Mouse (Mus musculus) hindbrain, embryonic 12.5 days (tissue): ENCODE results near the gene Tspan32. TPM values are rescaled to one million over a fixed set of nuclear protein-coding genes. Genes with fewer than 3 reads are reported as not detected.

Experiments used
- ATAC-seq: fragments of 200-750 bp; cut with Nextera tagmentation; 2 replicates; pipeline ENCODE4 v1.8.0; 2017; ENCODE audit warnings: moderate TSS enrichment; ENCODE audit not compliant: low FRiP score
- H3K27ac ChIP-seq: fragments of 300-500 bp; sonication (generic); 2 replicates; pipeline ENCODE4 v1.5.1; 2016; ENCODE audit warnings: mild to moderate bottlenecking
- H3K27me3 ChIP-seq: fragments of 300-500 bp; sonication (generic); 2 replicates; pipeline ENCODE4 v1.6.1; 2016; ENCODE audit warnings: mild to moderate bottlenecking
- H3K36me3 ChIP-seq: fragments of 300-500 bp; sonication (generic); 2 replicates; pipeline ENCODE4 v1.6.1; 2016; ENCODE audit warnings: mild to moderate bottlenecking
- H3K4me1 ChIP-seq: fragments of 300-500 bp; sonication (generic); 2 replicates; pipeline ENCODE4 v1.6.1; 2016
- H3K4me2 ChIP-seq: fragments of 300-500 bp; sonication (generic); replicated peaks from 2 replicates; pipeline ENCODE4 v1.6.1; 2016; ENCODE audit warnings: mild to moderate bottlenecking
- H3K4me3 ChIP-seq: fragments of 300-500 bp; sonication (generic); 2 replicates; pipeline ENCODE4 v1.5.1; 2016; ENCODE audit warnings: mild to moderate bottlenecking
- H3K9ac ChIP-seq: fragments of 300-500 bp; sonication (generic); 2 replicates; pipeline ENCODE4 v1.6.1; 2016; ENCODE audit warnings: mild to moderate bottlenecking, moderate library complexity
- H3K9me3 ChIP-seq: fragments of 300-500 bp; sonication (generic); replicated peaks from 2 replicates; pipeline ENCODE4 v1.6.1; 2016; ENCODE audit warnings: mild to moderate bottlenecking
- WGBS: fragments of 180-500 bp; shearing (Covaris S2); methylation state at CpG from one replicate; pipeline ENCODE4 v1.1.7; 2016; 5-methylcytosine and 5-hydroxymethylcytosine counted together
- polyA plus RNA-seq: library from polyadenylated mRNA; unstranded; fragments of >200 nt; fragmentation: Nextera tagmentation; extraction: Ambion mirVana; gene quantifications from 2 replicates; pipeline ENCODE4 v1.2.1, GENCODE M21; 2016

Gene Tspan32
- polyA plus RNA-seq, 1 experiment from 2014 or later = 2.8 TPM

DNA sequence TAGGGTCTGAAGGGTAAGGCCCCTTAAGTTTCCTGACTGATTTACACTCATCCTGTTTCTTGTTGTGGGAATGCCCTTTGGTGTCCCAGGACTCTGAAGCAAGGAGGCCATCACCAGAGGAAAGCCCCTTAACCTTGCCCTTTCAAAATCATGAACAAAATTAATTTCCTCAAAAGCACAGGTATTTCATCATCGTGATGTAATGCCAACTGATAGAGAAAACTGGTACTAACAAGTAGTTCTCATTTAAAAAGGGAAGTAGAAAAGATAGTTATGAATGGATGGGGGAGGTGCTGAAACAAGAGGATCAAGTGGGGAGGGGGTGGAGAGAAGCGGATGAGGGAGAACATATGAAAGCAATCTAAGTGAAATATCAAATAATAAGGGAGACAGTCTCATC is 18.7 kb downstream of the Tspan32 start:
- H3K9ac ChIP-seq = no peak overlapping the region
- no peaks in the 10 kb centered on the region for H3K27me3 ChIP-seq
- no peak overlapping the region for H3K27ac ChIP-seq
- no peaks in the 10 kb centered on the region for H3K9me3 ChIP-seq
- ATAC-seq = no peak
- H3K4me3 ChIP-seq = no peak overlapping the region
- no peaks in the 10 kb centered on the region for H3K4me1 ChIP-seq
- no peak overlapping the region for H3K4me2 ChIP-seq
- H3K36me3 ChIP-seq = no peaks in the 10 kb centered on the region
- WGBS = 85% methylated on average over 2 of the region's 2 CpGs

DNA sequence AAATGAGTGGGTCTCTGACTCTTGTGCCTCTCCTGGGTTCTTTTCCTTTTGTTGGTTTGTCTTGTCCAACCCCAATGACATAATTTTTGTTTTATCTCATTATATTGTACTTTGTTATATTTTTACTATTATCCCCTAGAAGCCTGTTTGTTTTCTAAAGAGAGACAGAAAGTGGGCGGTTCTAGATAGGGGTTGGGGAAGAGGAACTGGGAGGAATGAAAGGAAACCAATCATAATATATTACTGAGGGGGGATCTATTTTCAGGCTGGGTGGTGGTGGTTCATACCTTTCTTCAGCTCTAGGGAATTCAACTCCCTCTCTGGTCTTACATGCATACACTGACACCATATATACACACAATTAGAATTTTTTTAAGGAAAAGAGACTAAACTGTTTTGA is 19.4 kb downstream of the Tspan32 start:
- H3K9ac ChIP-seq = no peak overlapping the region

DNA sequence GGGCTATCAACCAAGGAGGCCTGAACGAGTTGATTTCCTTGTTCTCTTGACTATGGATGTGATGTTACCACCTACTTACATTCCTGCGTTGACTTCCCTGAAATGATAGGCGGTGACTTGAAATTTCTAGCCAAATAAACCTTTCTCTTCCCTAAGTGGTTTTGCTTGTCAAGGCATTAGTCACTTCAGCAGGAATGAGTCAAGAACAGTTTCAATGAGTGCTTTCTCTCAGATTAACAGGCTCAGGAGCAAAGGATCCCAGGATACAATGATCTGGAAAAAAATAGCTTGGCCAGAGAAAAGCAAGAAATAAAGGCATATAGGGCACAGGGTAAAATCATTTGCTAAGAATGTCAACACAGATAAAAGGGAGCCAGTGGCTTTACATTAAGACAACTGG is 20.6 kb downstream of the Tspan32 start:
- no peak overlapping the region for H3K4me3 ChIP-seq
- no peaks in the 10 kb centered on the region for H3K27me3 ChIP-seq
- no peak overlapping the region for H3K27ac ChIP-seq
- no peaks in the 10 kb centered on the region for H3K4me1 ChIP-seq
- WGBS = 93% methylated on average over 3 of the region's 3 CpGs
- ATAC-seq = no peak
- H3K9me3 ChIP-seq = no peaks in the 10 kb centered on the region
- no peaks in the 10 kb centered on the region for H3K36me3 ChIP-seq
- no peak overlapping the region for H3K9ac ChIP-seq
- no peak overlapping the region for H3K4me2 ChIP-seq

More for the DNA sequence above, 19.4 kb downstream of the Tspan32 start:
- 91% methylated on average over 1 of the region's 1 CpGs for WGBS
- Histone ChIP-seq H3K27me3 (no peaks in the 10 kb centered on the region), H3K4me1 (no peaks in the 10 kb centered on the region), H3K9me3 (no peaks in the 10 kb centered on the region), H3K4me3 (no peak overlapping the region), H3K4me2 (no peak overlapping the region), H3K27ac (no peak overlapping the region), H3K36me3 (no peaks in the 10 kb centered on the region)
- no peak for ATAC-seq

DNA sequence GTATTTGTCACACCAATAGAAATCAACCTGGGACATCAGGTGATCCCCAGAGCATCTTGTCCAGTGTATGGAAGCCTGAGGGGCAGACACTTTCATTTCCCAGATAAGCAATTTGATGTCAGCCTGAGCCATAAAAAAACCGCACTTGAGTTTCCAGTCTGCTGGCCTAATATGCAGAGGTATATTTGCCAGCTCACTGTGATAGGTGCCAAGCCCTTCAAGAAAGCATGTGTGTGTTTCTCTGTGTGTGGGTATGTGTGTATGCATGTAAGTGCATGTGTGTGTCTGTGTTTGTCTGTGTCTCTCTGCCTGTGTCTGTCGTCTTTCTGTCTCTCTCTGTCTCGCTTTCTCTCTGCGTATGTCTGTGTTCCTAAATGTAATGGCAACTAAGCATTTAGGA is 22.4 kb downstream of the Tspan32 start:
- no peaks in the 10 kb centered on the region for H3K9me3 ChIP-seq
- no peak overlapping the region for H3K9ac ChIP-seq
- 93% methylated on average over 4 of the region's 4 CpGs for WGBS
- no peaks in the 10 kb centered on the region for H3K27me3 ChIP-seq
- no peak for ATAC-seq
- no peak overlapping the region for H3K4me3 ChIP-seq
- H3K36me3 ChIP-seq = no peaks in the 10 kb centered on the region
- H3K4me1 ChIP-seq = no peaks in the 10 kb centered on the region
- H3K27ac ChIP-seq = no peak overlapping the region
- H3K4me2 ChIP-seq = no peak overlapping the region

DNA sequence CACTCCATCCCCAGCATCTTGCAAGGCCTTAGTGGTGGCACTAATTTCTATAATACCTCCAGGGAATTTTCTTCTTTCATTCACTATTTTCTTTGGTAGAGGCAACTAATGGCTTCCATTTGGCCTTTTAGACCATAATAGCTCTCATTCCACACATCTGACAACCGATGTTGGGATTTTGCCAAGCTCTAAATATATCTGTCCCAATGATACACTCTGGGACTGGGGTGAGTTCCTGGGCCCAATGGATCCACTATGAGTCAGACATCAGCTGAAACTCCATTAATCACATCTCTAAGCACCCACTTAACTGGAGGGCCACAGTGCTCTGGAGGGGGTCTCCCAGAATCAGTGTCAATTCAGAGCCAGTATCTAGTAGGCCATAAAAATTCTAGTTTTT is 27.0 kb downstream of the Tspan32 start:
- Histone ChIP-seq H3K36me3 (peaks cover 7% of the 10 kb centered on the region), H3K4me3 (no peak overlapping the region), H3K9me3 (no peaks in the 10 kb centered on the region), H3K4me2 (no peak overlapping the region), H3K9ac (no peak overlapping the region), H3K4me1 (no peaks in the 10 kb centered on the region), H3K27ac (no peak overlapping the region), H3K27me3 (no peaks in the 10 kb centered on the region)
- ATAC-seq = no peak
- WGBS = 96% methylated on average over 1 of the region's 1 CpGs

DNA sequence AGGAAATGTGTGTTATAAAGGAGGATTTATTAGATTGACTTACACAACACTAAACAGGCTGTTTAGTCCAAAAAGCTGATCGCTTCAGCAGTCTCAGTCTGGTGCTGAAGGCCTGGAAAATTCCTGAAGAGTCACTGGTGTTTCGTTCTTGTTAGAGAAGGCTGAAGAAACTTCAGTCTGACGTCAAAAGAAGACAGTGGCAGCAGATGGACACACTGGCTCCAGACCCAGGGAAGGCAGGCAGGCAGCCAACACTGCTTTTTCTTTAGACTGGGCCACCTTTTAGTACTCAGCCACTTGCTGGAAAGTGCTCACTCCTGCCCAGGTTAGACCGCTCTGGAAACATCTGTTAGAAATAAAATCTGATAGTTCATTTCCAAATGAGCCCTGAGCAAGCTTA is 28.7 kb downstream of the Tspan32 start:
- H3K9ac ChIP-seq = no peak overlapping the region
- WGBS = 92% methylated on average over 4 of the region's 4 CpGs

DNA sequence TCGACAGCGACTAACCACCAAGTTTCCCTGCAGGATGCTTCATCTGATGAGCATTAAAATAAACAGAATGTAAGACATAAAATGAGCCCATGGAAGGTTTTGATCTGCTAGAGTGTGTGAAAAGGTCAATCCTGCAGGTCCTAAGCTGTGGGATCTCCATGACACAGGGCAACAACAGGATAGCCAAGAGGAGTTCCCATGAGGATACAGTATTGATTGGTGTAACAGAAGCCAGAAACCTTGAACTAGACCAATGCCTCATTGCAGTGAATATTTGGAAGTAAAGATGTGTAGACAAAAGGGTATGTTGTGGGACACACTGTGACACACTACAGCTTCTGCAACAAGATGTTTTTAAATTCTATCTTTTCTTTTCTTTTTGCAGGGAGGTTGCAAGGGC is 29.3 kb downstream of the Tspan32 start:
- no peak for ATAC-seq
- H3K4me2 ChIP-seq = no peak overlapping the region
- H3K9me3 ChIP-seq = no peaks in the 10 kb centered on the region
- H3K4me1 ChIP-seq = no peaks in the 10 kb centered on the region
- H3K27ac ChIP-seq = no peak overlapping the region
- H3K27me3 ChIP-seq = no peaks in the 10 kb centered on the region
- WGBS = 90% methylated on average over 2 of the region's 2 CpGs
- peaks cover 7% of the 10 kb centered on the region for H3K36me3 ChIP-seq
- no peak overlapping the region for H3K4me3 ChIP-seq
- no peak overlapping the region for H3K9ac ChIP-seq

More for the DNA sequence above, 28.7 kb downstream of the Tspan32 start:
- no peaks in the 10 kb centered on the region for H3K4me1 ChIP-seq
- no peaks in the 10 kb centered on the region for H3K9me3 ChIP-seq
- no peak overlapping the region for H3K27ac ChIP-seq
- no peak overlapping the region for H3K4me3 ChIP-seq
- ATAC-seq = no peak
- H3K36me3 ChIP-seq = peaks cover 7% of the 10 kb centered on the region
- H3K27me3 ChIP-seq = no peaks in the 10 kb centered on the region
- no peak overlapping the region for H3K4me2 ChIP-seq

DNA sequence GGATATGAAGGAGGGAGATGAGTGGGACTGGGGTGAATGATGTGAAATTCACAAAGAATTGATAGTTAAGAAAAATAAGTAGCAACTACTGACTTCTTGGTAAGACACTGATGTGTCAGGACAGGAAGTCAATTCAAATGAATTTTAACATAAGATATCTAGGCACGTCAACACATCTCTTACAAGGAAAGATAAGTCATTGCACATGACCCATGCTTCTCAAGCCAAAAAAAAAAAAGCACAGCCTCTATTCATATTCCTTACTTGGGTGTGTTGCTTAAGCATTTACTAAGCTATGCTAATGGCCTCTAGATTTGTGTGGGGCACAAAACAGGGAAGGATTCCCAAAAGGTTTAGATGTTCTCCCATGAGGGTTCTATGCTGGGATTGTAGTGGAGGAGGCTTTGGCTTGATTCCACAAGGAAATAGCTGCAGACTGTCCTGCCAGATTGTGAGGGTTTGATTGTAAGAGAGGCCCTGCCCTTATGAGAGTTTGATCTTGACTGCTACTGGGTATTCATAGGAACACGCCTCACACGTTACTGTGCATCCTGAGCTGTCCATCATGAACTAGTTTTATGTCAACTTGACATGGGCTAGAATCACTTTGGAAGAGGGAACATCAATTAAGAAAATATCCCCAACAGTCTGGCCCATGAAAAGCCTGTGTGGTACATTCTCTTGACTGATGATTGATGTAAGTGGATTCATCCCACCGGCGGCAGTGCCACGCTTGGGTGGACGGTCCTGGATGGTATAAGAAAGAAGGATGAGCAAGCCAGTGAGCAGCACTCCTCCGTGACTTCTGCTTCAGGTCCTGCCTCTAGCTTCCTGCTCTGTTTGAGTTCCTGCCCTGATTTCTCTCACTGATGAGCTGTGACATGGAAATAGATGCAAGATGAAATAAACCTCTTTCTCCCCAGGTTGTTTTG is 29.9 kb downstream of the Tspan32 start:
- Histone ChIP-seq H3K9me3 (no peaks in the 10 kb centered on the region), H3K4me1 (no peaks in the 10 kb centered on the region), H3K9ac (no peak overlapping the region), H3K27me3 (no peaks in the 10 kb centered on the region), H3K27ac (no peak overlapping the region), H3K36me3 (peaks cover 7% of the 10 kb centered on the region), H3K4me2 (no peak overlapping the region), H3K4me3 (no peak overlapping the region)
- ATAC-seq = no peak
- 91% methylated on average over 8 of the region's 8 CpGs for WGBS

DNA sequence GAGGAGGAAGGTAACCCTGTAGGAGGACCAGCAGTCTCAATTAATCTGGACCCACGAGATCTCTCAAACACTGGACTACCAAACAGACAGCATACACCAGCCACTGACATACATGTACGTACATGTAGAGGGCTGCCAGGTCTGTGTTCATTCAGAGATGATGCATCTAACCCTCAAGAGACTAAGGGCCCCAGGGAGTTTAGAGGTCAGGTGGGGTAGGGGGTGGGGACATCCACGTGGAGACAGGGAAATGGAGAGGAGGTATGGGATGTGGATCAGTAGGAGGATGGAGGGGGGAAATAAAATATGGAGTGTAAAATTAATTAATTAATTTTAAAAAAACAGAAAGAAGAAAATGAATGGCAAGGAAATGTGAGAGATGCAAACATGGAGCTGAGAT is 31.9 kb downstream of the Tspan32 start:
- H3K9ac ChIP-seq = no peak overlapping the region
- WGBS = 85% methylated on average over 3 of the region's 3 CpGs
- ATAC-seq = no peak
- H3K9me3 ChIP-seq = no peaks in the 10 kb centered on the region
- no peaks in the 10 kb centered on the region for H3K4me1 ChIP-seq
- no peaks in the 10 kb centered on the region for H3K27me3 ChIP-seq
- H3K36me3 ChIP-seq = peaks cover 7% of the 10 kb centered on the region
- H3K27ac ChIP-seq = no peak overlapping the region
- no peak overlapping the region for H3K4me3 ChIP-seq
- no peak overlapping the region for H3K4me2 ChIP-seq

DNA sequence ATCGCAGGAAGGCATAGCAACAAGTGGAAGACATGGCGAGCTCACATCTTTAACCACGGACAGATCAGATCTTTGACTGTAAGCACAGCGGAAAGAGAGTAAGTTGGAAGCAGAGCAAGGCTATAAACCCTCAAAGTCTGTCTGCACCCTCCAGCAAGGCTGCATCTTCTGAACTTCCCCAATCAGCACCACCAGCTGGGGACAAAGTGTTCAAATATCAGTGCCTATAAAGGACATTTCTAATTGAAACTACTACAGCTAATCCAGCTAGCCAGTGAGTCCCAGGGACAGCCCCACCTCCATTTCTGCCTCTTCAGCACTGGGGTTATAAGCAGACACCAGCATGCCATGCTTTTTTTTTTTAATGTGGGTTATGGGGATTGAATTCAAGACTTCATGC is 32.5 kb downstream of the Tspan32 start:
- no peak overlapping the region for H3K9ac ChIP-seq
- no peaks in the 10 kb centered on the region for H3K9me3 ChIP-seq
- H3K4me3 ChIP-seq = no peak overlapping the region
- peaks cover 4% of the 10 kb centered on the region; the same call in 1 of the 2 replicates for H3K4me1 ChIP-seq
- ATAC-seq = no peak
- no peaks in the 10 kb centered on the region for H3K27me3 ChIP-seq
- no peak overlapping the region for H3K27ac ChIP-seq
- no peak overlapping the region for H3K4me2 ChIP-seq
- WGBS = 86% methylated on average over 4 of the region's 4 CpGs
- peaks cover 7% of the 10 kb centered on the region for H3K36me3 ChIP-seq

DNA sequence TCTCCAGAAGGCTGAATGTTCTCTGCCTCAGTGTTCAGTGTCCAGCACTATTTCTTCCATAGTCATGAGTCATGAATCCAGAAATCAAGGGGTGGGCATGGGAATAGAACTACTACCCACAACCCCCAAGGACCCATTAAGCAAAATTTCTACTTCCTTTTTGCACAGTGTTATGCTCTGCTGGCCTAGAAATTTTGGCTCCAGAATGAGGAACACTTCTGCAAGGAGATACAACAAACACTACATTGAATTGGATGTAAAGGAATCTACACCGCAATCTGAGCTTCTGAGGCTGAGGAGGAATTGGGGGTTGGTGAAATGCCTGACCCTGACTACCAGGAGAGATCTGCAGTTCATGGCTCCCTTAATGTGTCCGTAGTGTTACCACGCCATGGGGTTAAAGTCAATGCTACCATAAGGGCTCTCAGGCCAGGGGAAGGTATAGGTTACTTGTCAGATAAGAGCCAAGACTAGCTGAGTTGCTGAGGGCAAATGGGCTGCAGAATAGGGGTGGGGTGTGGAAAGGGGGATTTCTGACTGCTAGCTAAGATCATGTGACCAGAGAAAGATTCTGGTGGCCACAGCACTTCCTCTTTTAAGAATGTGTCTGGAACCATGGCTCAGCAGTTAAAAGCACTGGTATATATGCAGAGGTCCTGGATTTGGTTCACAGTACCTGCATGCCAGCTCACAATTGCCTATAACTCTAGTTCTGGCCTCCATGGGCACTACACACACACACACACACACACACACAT is 33.5 kb downstream of the Tspan32 start:
- H3K9ac ChIP-seq = no peak overlapping the region
- H3K27me3 ChIP-seq = no peaks in the 10 kb centered on the region
- H3K27ac ChIP-seq = no peak overlapping the region
- peaks cover 7% of the 10 kb centered on the region for H3K36me3 ChIP-seq
- peaks cover 5% of the 10 kb centered on the region; the same call in 1 of the 2 replicates for H3K4me1 ChIP-seq
- H3K4me2 ChIP-seq = no peak overlapping the region
- H3K9me3 ChIP-seq = no peaks in the 10 kb centered on the region
- no peak overlapping the region for H3K4me3 ChIP-seq
- 89% methylated on average over 3 of the region's 3 CpGs for WGBS
- ATAC-seq = no peak

DNA sequence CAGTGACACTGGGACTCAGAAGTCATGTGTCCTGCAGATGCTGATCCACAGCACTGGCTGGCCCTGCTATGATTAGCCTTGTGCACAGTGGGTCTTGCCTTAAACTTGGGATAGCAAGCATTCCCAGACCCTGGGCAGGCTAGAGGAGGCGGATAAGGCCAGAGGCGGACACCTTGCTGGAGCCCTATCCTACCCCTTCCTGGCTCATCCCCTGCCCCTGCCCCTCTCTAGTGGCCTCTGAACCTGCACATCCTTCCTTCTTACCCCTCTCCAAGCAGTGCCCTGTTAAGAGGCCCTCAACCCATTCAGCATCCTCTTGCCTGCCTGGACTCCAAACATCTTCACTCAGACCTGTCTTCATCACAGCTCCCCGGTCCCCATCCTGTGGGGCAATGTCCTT is 35.7 kb downstream of the Tspan32 start:
- H3K27ac ChIP-seq = no peak overlapping the region
- no peaks in the 10 kb centered on the region for H3K36me3 ChIP-seq
- H3K9me3 ChIP-seq = no peaks in the 10 kb centered on the region
- no peak overlapping the region for H3K9ac ChIP-seq
- no peak overlapping the region for H3K4me2 ChIP-seq
- WGBS = 96% methylated on average over 3 of the region's 3 CpGs
- peaks cover 5% of the 10 kb centered on the region; the same call in 1 of the 2 replicates for H3K4me1 ChIP-seq
- ATAC-seq = no peak
- no peaks in the 10 kb centered on the region for H3K27me3 ChIP-seq
- H3K4me3 ChIP-seq = no peak overlapping the region
